Mouse (Mus musculus) lung, embryonic 15.5 days (tissue): ENCODE measurements around the gene Adamtsl2. TPM values are rescaled to one million over a fixed set of nuclear protein-coding genes. Genes with fewer than 3 reads are reported as not detected.

Experiments used
- ATAC-seq: fragments of 200-750 bp; cut with Nextera tagmentation; 2 replicates; pipeline ENCODE4 v1.8.0; 2017; ENCODE audit warnings: moderate number of reproducible peaks, borderline replicate concordance; ENCODE audit not compliant: low FRiP score, low TSS enrichment; ENCODE audit errors: extremely low read depth
- H3K27ac ChIP-seq: fragments of 300-500 bp; sonication (generic); 2 replicates; pipeline ENCODE4 v1.5.1; 2015; ENCODE audit warnings: moderate library complexity, mild to moderate bottlenecking, inconsistent platforms
- H3K27me3 ChIP-seq: fragments of 300-500 bp; sonication (generic); 2 replicates; pipeline ENCODE4 v1.6.1; 2015; ENCODE audit warnings: inconsistent platforms
- H3K36me3 ChIP-seq: fragments of 300-500 bp; sonication (generic); 2 replicates; pipeline ENCODE4 v1.6.1; 2015; ENCODE audit warnings: inconsistent platforms
- H3K4me1 ChIP-seq: fragments of 300-500 bp; sonication (generic); 2 replicates; pipeline ENCODE4 v1.6.1; 2015; ENCODE audit warnings: inconsistent platforms
- H3K4me2 ChIP-seq: fragments of 300-500 bp; sonication (generic); 2 replicates; pipeline ENCODE4 v1.6.1; 2015; ENCODE audit warnings: inconsistent platforms, mild to moderate bottlenecking, moderate library complexity
- H3K4me3 ChIP-seq: fragments of 300-500 bp; sonication (generic); 2 replicates; pipeline ENCODE4 v1.5.1; 2015; ENCODE audit warnings: mild to moderate bottlenecking, inconsistent platforms
- H3K9ac ChIP-seq: fragments of 300-500 bp; sonication (generic); 2 replicates; pipeline ENCODE4 v1.6.1; 2015; ENCODE audit warnings: inconsistent platforms
- H3K9me3 ChIP-seq: fragments of 300-500 bp; sonication (generic); 2 replicates; pipeline ENCODE4 v1.6.1; 2016; ENCODE audit warnings: inconsistent platforms
- WGBS: fragments of 180-500 bp; shearing (Covaris S2); methylation state at CpG from one replicate; pipeline ENCODE4 v1.1.7; 2015; 5-methylcytosine and 5-hydroxymethylcytosine counted together
- polyA plus RNA-seq: library from polyadenylated mRNA; unstranded; fragments of >200 nt; fragmentation: Nextera tagmentation; extraction: Ambion mirVana; gene quantifications from 2 replicates; pipeline ENCODE4 v1.2.1, GENCODE M21; 2015

The Adamtsl2 gene
- 20.5 and 27.4 TPM in 2 replicates for polyA plus RNA-seq

- 1% methylated on average over 10 of the region's 10 CpGs for WGBS
- peak within 1 kb of the TSS; percentile 48 for H3K4me2 ChIP-seq
- H3K4me1 ChIP-seq, result peaks cover 50% of the 10 kb centered on the region
- peak within 1 kb of the TSS; percentile 27 for H3K4me3 ChIP-seq
- peaks cover 6% of the 10 kb centered on the region; the same call in 1 of the 2 replicates for H3K27me3 ChIP-seq
- no peaks in the 10 kb centered on the region for H3K36me3 ChIP-seq
- no peaks in the 10 kb centered on the region for H3K9me3 ChIP-seq
- H3K9ac ChIP-seq, result peak within 1 kb of the TSS; percentile 30
- H3K27ac ChIP-seq, result peak within 1 kb of the TSS; percentile 34
- ATAC-seq, result peak; percentile 84
These were observed at the start of gene Adamtsl2 for GRCm38 (mm10) chr2:27079152-27079584. Adamtsl2 (plus strand) TSS chr2:27079379.

GRCm38 (mm10) chr2:27032361-27032760, 46.8 kb upstream of the Adamtsl2 start:
- no peak for ATAC-seq
- Histone ChIP-seq H3K36me3 (no peaks in the 10 kb centered on the region), H3K4me2 (no peak overlapping the region)

GRCm38 (mm10) chr2:27036003-27036402, 43.2 kb upstream of the Adamtsl2 start:
- no peak for ATAC-seq
- WGBS, result 73% methylated on average over 3 of the region's 3 CpGs
- H3K4me2 ChIP-seq, result no peak overlapping the region
- H3K27ac ChIP-seq, result no peak overlapping the region
- H3K9me3 ChIP-seq, result no peaks in the 10 kb centered on the region
- H3K4me1 ChIP-seq, result peaks cover 10% of the 10 kb centered on the region
- H3K27me3 ChIP-seq, result no peaks in the 10 kb centered on the region
- H3K36me3 ChIP-seq, result no peaks in the 10 kb centered on the region
- H3K4me3 ChIP-seq, result no peak overlapping the region
- H3K9ac ChIP-seq, result no peak overlapping the region

More at GRCm38 (mm10) chr2:27032361-27032760, 46.8 kb upstream of the Adamtsl2 start:
- H3K27ac ChIP-seq, result no peak overlapping the region
- H3K27me3 ChIP-seq, result peaks cover 5% of the 10 kb centered on the region; the same call in 1 of the 2 replicates
- WGBS, result 42% methylated on average over 2 of the region's 2 CpGs
- H3K4me3 ChIP-seq, result no peak overlapping the region
- peaks cover 5% of the 10 kb centered on the region; the same call in 1 of the 2 replicates for H3K4me1 ChIP-seq
- no peaks in the 10 kb centered on the region for H3K9me3 ChIP-seq
- H3K9ac ChIP-seq, result no peak overlapping the region

- 68% methylated on average over 4 of the region's 4 CpGs for WGBS
- ATAC-seq, result 0 out of 2 replicates have a peak, but pooled peaks have one; percentile 28
- Histone ChIP-seq H3K9ac (no peak overlapping the region), H3K9me3 (no peaks in the 10 kb centered on the region), H3K4me1 (peaks cover 10% of the 10 kb centered on the region), H3K4me3 (no peak overlapping the region), H3K36me3 (no peaks in the 10 kb centered on the region), H3K27me3 (no peaks in the 10 kb centered on the region), H3K27ac (no peak overlapping the region), H3K4me2 (no peak overlapping the region)
These were observed 42.2 kb upstream of the Adamtsl2 start for GRCm38 (mm10) chr2:27037008-27037407.

- H3K9me3 ChIP-seq, result no peaks in the 10 kb centered on the region
- no peaks in the 10 kb centered on the region for H3K27me3 ChIP-seq
- H3K4me1 ChIP-seq, result peaks cover 10% of the 10 kb centered on the region
- H3K27ac ChIP-seq, result no peak overlapping the region
- no peak overlapping the region for H3K9ac ChIP-seq
- H3K4me3 ChIP-seq, result no peak overlapping the region
- 1% methylated on average over 3 of the region's 3 CpGs for WGBS
- ATAC-seq, result no peak
- no peak overlapping the region for H3K4me2 ChIP-seq
- no peaks in the 10 kb centered on the region for H3K36me3 ChIP-seq
These were observed 40.6 kb upstream of the Adamtsl2 start for GRCm38 (mm10) chr2:27038596-27038995.

- Histone ChIP-seq H3K27me3 (no peaks in the 10 kb centered on the region), H3K4me1 (peaks cover 16% of the 10 kb centered on the region), H3K4me2 (no peak overlapping the region), H3K36me3 (no peaks in the 10 kb centered on the region), H3K27ac (no peak overlapping the region), H3K9ac (no peak overlapping the region), H3K4me3 (no peak overlapping the region), H3K9me3 (no peaks in the 10 kb centered on the region)
- whole genome bisulfite sequencing, result 6% methylated on average over 1 of the region's 1 CpGs
- no peak for ATAC-seq
These were observed 39.9 kb upstream of the Adamtsl2 start for GRCm38 (mm10) chr2:27039286-27039685.

GRCm38 (mm10) chr2:27042131-27042844, 36.9 kb upstream of the Adamtsl2 start:
- no peak overlapping the region for H3K27ac ChIP-seq
- H3K9ac ChIP-seq, result no peak overlapping the region
- no peak overlapping the region for H3K4me3 ChIP-seq
- H3K4me2 ChIP-seq, result no peak overlapping the region
- no peaks in the 10 kb centered on the region for H3K9me3 ChIP-seq
- no peaks in the 10 kb centered on the region for H3K27me3 ChIP-seq
- 52% methylated on average over 8 of the region's 8 CpGs for WGBS
- H3K4me1 ChIP-seq, result peaks cover 30% of the 10 kb centered on the region
- no peaks in the 10 kb centered on the region for H3K36me3 ChIP-seq
- ATAC-seq, result no peak

GRCm38 (mm10) chr2:27043461-27043860, 35.7 kb upstream of the Adamtsl2 start:
- Histone ChIP-seq H3K27ac (no peak overlapping the region), H3K36me3 (no peaks in the 10 kb centered on the region), H3K4me2 (no peak overlapping the region), H3K4me1 (peaks cover 21% of the 10 kb centered on the region; the same call in 1 of the 2 replicates), H3K9me3 (no peaks in the 10 kb centered on the region), H3K4me3 (no peak overlapping the region), H3K27me3 (no peaks in the 10 kb centered on the region), H3K9ac (no peak overlapping the region)
- peak; percentile 63 for ATAC-seq
- WGBS, result 21% methylated on average over 3 of the region's 3 CpGs

GRCm38 (mm10) chr2:27044166-27044565, 35.0 kb upstream of the Adamtsl2 start:
- peaks cover 20% of the 10 kb centered on the region; the same call in 1 of the 2 replicates for H3K4me1 ChIP-seq
- WGBS, result 62% methylated on average over 4 of the region's 4 CpGs
- no peaks in the 10 kb centered on the region for H3K36me3 ChIP-seq
- no peak overlapping the region for H3K27ac ChIP-seq
- no peak overlapping the region for H3K4me3 ChIP-seq
- ATAC-seq, result no peak
- no peak overlapping the region for H3K9ac ChIP-seq
- H3K27me3 ChIP-seq, result no peaks in the 10 kb centered on the region
- no peaks in the 10 kb centered on the region for H3K9me3 ChIP-seq
- H3K4me2 ChIP-seq, result no peak overlapping the region

- ATAC-seq, result no peak
- Histone ChIP-seq H3K27me3 (no peaks in the 10 kb centered on the region), H3K4me3 (no peak overlapping the region), H3K27ac (no peak overlapping the region), H3K9ac (no peak overlapping the region), H3K36me3 (no peaks in the 10 kb centered on the region), H3K4me1 (peaks cover 20% of the 10 kb centered on the region; the same call in 1 of the 2 replicates), H3K4me2 (no peak overlapping the region), H3K9me3 (no peaks in the 10 kb centered on the region)
- 74% methylated on average over 3 of the region's 3 CpGs for WGBS
These were observed 34.5 kb upstream of the Adamtsl2 start for GRCm38 (mm10) chr2:27044641-27045040.

GRCm38 (mm10) chr2:27045979-27046770, 33.0 kb upstream of the Adamtsl2 start:
- WGBS, result 44% methylated on average over 8 of the region's 8 CpGs
- Histone ChIP-seq H3K27ac (peak overlapping the region; percentile 87), H3K9me3 (no peaks in the 10 kb centered on the region), H3K4me2 (no peak overlapping the region), H3K9ac (no peak overlapping the region), H3K27me3 (no peaks in the 10 kb centered on the region), H3K36me3 (no peaks in the 10 kb centered on the region), H3K4me1 (peaks cover 20% of the 10 kb centered on the region; the same call in 1 of the 2 replicates), H3K4me3 (no peak overlapping the region)
- peak; percentile 92 for ATAC-seq

GRCm38 (mm10) chr2:27049408-27049807, 29.8 kb upstream of the Adamtsl2 start:
- no peaks in the 10 kb centered on the region for H3K27me3 ChIP-seq
- no peaks in the 10 kb centered on the region for H3K36me3 ChIP-seq
- WGBS, result 43% methylated on average over 6 of the region's 6 CpGs
- ATAC-seq, result no peak
- no peaks in the 10 kb centered on the region for H3K9me3 ChIP-seq
- H3K9ac ChIP-seq, result no peak overlapping the region
- H3K27ac ChIP-seq, result no peak overlapping the region
- 0 out of 2 replicates have a peak, but pooled peaks cover 13% of the 10 kb centered on the region for H3K4me1 ChIP-seq
- no peak overlapping the region for H3K4me2 ChIP-seq
- no peak overlapping the region for H3K4me3 ChIP-seq
